Mouse (Mus musculus) CH12.LX (cell line): ENCODE results near the gene Pilrb1. TPM values are rescaled to one million over a fixed set of nuclear protein-coding genes. Genes with fewer than 3 reads are reported as not detected.

Source experiments
- DNase-seq: peaks from one replicate; pipeline ENCODE4 v3.0.0-alpha.2; 2013; ENCODE audit errors: extremely low read depth
- H3K27ac ChIP-seq: 2 replicates; pipeline ENCODE4 v1.5.1; 2012; ENCODE audit warnings: low read depth, mild to moderate bottlenecking, control low read depth, moderate library complexity; ENCODE audit not compliant: insufficient read depth
- H3K27me3 ChIP-seq: replicated peaks from 2 replicates; pipeline ENCODE3; 2012; ENCODE audit warnings: inconsistent platforms
- H3K36me3 ChIP-seq, 2 experiments: replicated peaks in 1 of 2; 2 replicates each; pipeline versions ENCODE3 to v1.6.1; 2012; ENCODE audit warnings: inconsistent platforms in 1 of 2, low read length in 1 of 2, mild to moderate bottlenecking in 1 of 2, mixed read lengths in 1 of 2, moderate library complexity in 1 of 2; ENCODE audit not compliant: control insufficient read depth in 1 of 2, insufficient read depth in 1 of 2
- H3K4me1 ChIP-seq, 2 experiments: 2 replicates each; pipeline ENCODE4 v1.6.1; 2012; ENCODE audit warnings: inconsistent platforms in 1 of 2, moderate library complexity in 1 of 2; ENCODE audit not compliant: insufficient read depth in 2 of 2, control insufficient read depth in 1 of 2
- H3K4me2 ChIP-seq: 2 replicates; pipeline ENCODE4 v1.6.1; 2012; ENCODE audit warnings: low read depth, mild to moderate bottlenecking, control low read depth; ENCODE audit not compliant: poor library complexity, insufficient read depth, severe bottlenecking
- H3K4me3 ChIP-seq, 3 experiments: fragments of 150-350 bp in 1 of 3; sonication (generic) in 1 of 3; replicated peaks in 1 of 3; 2 replicates each; pipeline versions ENCODE3 to v1.5.1; 2011 to 2012; ENCODE audit warnings: low read depth in 2 of 3, low read length in 2 of 3, mild to moderate bottlenecking in 2 of 3, moderate library complexity in 2 of 3, control low read depth in 1 of 3, improper control_type of control experiment in 1 of 3, inconsistent platforms in 1 of 3, mixed read lengths in 1 of 3; ENCODE audit not compliant: poor library complexity in 1 of 3
- H3K79me2 ChIP-seq: replicated peaks from 2 replicates; pipeline ENCODE4 v1.6.1; 2012; ENCODE audit warnings: mild to moderate bottlenecking, moderate library complexity; ENCODE audit not compliant: control insufficient read depth, poor library complexity, insufficient read depth, severe bottlenecking; ENCODE audit errors: extremely low read depth
- H3K9ac ChIP-seq: 2 replicates; pipeline ENCODE4 v1.6.1; 2012; ENCODE audit warnings: low read depth, mild to moderate bottlenecking, control low read depth, moderate library complexity; ENCODE audit not compliant: insufficient read depth
- H3K9me3 ChIP-seq: replicated peaks from 2 replicates; pipeline ENCODE3; 2012; ENCODE audit warnings: low read length, inconsistent platforms, mixed read lengths
- BHLHE40 ChIP-seq: IDR thresholded peaks from 2 replicates; pipeline ENCODE4 v1.6.1; 2011; ENCODE audit warnings: mild to moderate bottlenecking, low read depth, low read length, improper control_type of control experiment
- CHD1 ChIP-seq: IDR thresholded peaks from 2 replicates; pipeline ENCODE4 v1.6.1; 2012; ENCODE audit warnings: low read depth, low read length, improper control_type of control experiment, inconsistent platforms
- CTCF ChIP-seq, 2 experiments: IDR thresholded peaks in 1 of 2; conservative IDR thresholded peaks in 1 of 2; 2 replicates each; pipeline ENCODE4 v1.5.1; 2011 to 2012; ENCODE audit warnings: low read depth in 2 of 2, low read length in 2 of 2, improper control_type of control experiment in 1 of 2, inconsistent platforms in 1 of 2, mild to moderate bottlenecking in 1 of 2, moderate library complexity in 1 of 2
- E2F4 ChIP-seq: IDR thresholded peaks from 2 replicates; pipeline ENCODE4 v1.6.1; 2011; ENCODE audit warnings: low read depth, low read length, improper control_type of control experiment; ENCODE audit not compliant: insufficient replicate concordance
- ELF1 ChIP-seq: IDR thresholded peaks from 2 replicates; pipeline ENCODE4 v1.6.1; 2014; ENCODE audit warnings: low read depth, mild to moderate bottlenecking, inconsistent platforms, low read length, improper control_type of control experiment
- EP300 ChIP-seq: IDR thresholded peaks from 2 replicates; pipeline ENCODE4 v1.6.1; 2011; ENCODE audit warnings: low read length, improper control_type of control experiment
- ETS1 ChIP-seq: conservative IDR thresholded peaks from 2 replicates; pipeline ENCODE4 v1.6.1; 2012; ENCODE audit warnings: low read depth, mild to moderate bottlenecking, inconsistent platforms, low read length, improper control_type of control experiment, moderate library complexity
- GABPA ChIP-seq: IDR thresholded peaks from 2 replicates; pipeline ENCODE4 v1.6.1; 2012; ENCODE audit warnings: low read depth, low read length, improper control_type of control experiment, inconsistent platforms; ENCODE audit not compliant: insufficient replicate concordance
- HCFC1 ChIP-seq: IDR thresholded peaks from 2 replicates; pipeline ENCODE4 v1.6.1; 2012; ENCODE audit warnings: low read depth, mild to moderate bottlenecking, inconsistent platforms, low read length, improper control_type of control experiment
- IRF4 ChIP-seq: IDR thresholded peaks from 2 replicates; pipeline ENCODE4 v1.6.1; 2014; ENCODE audit warnings: low read depth, mild to moderate bottlenecking, inconsistent platforms, low read length, improper control_type of control experiment
- JUND ChIP-seq: conservative IDR thresholded peaks from 2 replicates; pipeline ENCODE4 v1.6.1; 2011; ENCODE audit warnings: low read depth, low read length, improper control_type of control experiment
- KAT2A ChIP-seq: IDR thresholded peaks from 2 replicates; pipeline ENCODE4 v1.6.1; 2012; ENCODE audit warnings: low read length, improper control_type of control experiment, inconsistent platforms; ENCODE audit not compliant: insufficient replicate concordance
- MAFK ChIP-seq: IDR thresholded peaks from 2 replicates; pipeline ENCODE4 v1.6.1; 2011; ENCODE audit warnings: low read length, improper control_type of control experiment; ENCODE audit not compliant: insufficient replicate concordance
- MAX ChIP-seq: IDR thresholded peaks from 2 replicates; pipeline ENCODE4 v1.6.1; 2011; ENCODE audit warnings: low read length, improper control_type of control experiment
- MAZ ChIP-seq: IDR thresholded peaks from 2 replicates; pipeline ENCODE4 v1.6.1; 2012; ENCODE audit warnings: low read depth, mild to moderate bottlenecking, inconsistent platforms, low read length, improper control_type of control experiment, moderate library complexity
- MEF2A ChIP-seq: IDR thresholded peaks from 2 replicates; pipeline ENCODE4 v1.6.1; 2014; ENCODE audit warnings: low read depth, mild to moderate bottlenecking, inconsistent platforms, low read length, improper control_type of control experiment, borderline replicate concordance
- MXI1 ChIP-seq: IDR thresholded peaks from 2 replicates; pipeline ENCODE4 v1.6.1; 2011; ENCODE audit warnings: mild to moderate bottlenecking, low read depth, low read length, improper control_type of control experiment
- MYC ChIP-seq: IDR thresholded peaks from 2 replicates; pipeline ENCODE4 v1.6.1; 2011; ENCODE audit warnings: low read depth, mild to moderate bottlenecking, improper control_type of control experiment, low read length
- NELFE ChIP-seq: IDR thresholded peaks from 2 replicates; pipeline ENCODE4 v1.6.1; 2011; ENCODE audit warnings: low read depth, low read length, improper control_type of control experiment
- NRF1 ChIP-seq: IDR thresholded peaks from 2 replicates; pipeline ENCODE4 v1.6.1; 2014; ENCODE audit warnings: low read depth, mild to moderate bottlenecking, inconsistent platforms, low read length, improper control_type of control experiment, moderate library complexity
- POLR2A ChIP-seq: IDR thresholded peaks from 2 replicates; pipeline ENCODE4 v1.6.1; 2011; ENCODE audit warnings: low read depth, mild to moderate bottlenecking, improper control_type of control experiment, low read length
- POLR2AphosphoS2 ChIP-seq: IDR thresholded peaks from 2 replicates; pipeline ENCODE4 v1.6.1; 2011; ENCODE audit warnings: low read depth, low read length, improper control_type of control experiment
- RAD21 ChIP-seq: IDR thresholded peaks from 2 replicates; pipeline ENCODE4 v1.6.1; 2011; ENCODE audit warnings: low read depth, mild to moderate bottlenecking, low read length, improper control_type of control experiment, moderate library complexity
- RCOR1 ChIP-seq: conservative IDR thresholded peaks from 2 replicates; pipeline ENCODE4 v1.6.1; 2012; ENCODE audit warnings: low read depth, mild to moderate bottlenecking, inconsistent platforms, low read length, improper control_type of control experiment
- SIN3A ChIP-seq: IDR thresholded peaks from 2 replicates; pipeline ENCODE4 v1.6.1; 2012; ENCODE audit warnings: low read length, improper control_type of control experiment, inconsistent platforms
- SMC3 ChIP-seq: IDR thresholded peaks from 2 replicates; pipeline ENCODE4 v1.6.1; 2011; ENCODE audit warnings: low read depth, low read length, improper control_type of control experiment
- TBP ChIP-seq: conservative IDR thresholded peaks from 2 replicates; pipeline ENCODE4 v1.6.1; 2011; ENCODE audit warnings: low read depth, low read length, improper control_type of control experiment
- TCF12 ChIP-seq: IDR thresholded peaks from 2 replicates; pipeline ENCODE4 v1.6.1; 2014; ENCODE audit warnings: low read depth, mild to moderate bottlenecking, inconsistent platforms, low read length, improper control_type of control experiment
- USF2 ChIP-seq: conservative IDR thresholded peaks from 2 replicates; pipeline ENCODE4 v1.6.1; 2011; ENCODE audit warnings: low read depth, low read length, improper control_type of control experiment
- ZC3H11A ChIP-seq: IDR thresholded peaks from 2 replicates; pipeline ENCODE4 v1.6.1; 2012; ENCODE audit warnings: low read depth, mild to moderate bottlenecking, inconsistent platforms, low read length, improper control_type of control experiment
- ZKSCAN1 ChIP-seq: IDR thresholded peaks from 2 replicates; pipeline ENCODE4 v1.6.1; 2012; ENCODE audit warnings: low read depth, inconsistent platforms, low read length, improper control_type of control experiment, borderline replicate concordance
- ZMIZ1 ChIP-seq: IDR thresholded peaks from 2 replicates; pipeline ENCODE4 v1.6.1; 2012; ENCODE audit warnings: low read depth, mild to moderate bottlenecking, inconsistent platforms, low read length, improper control_type of control experiment
- ZNF384 ChIP-seq: IDR thresholded peaks from 2 replicates; pipeline ENCODE4 v1.6.1; 2012; ENCODE audit warnings: low read depth, low read length, improper control_type of control experiment, inconsistent platforms
- dilution Hi-C: fragments of 300-500 bp; cut with MboI; formaldehyde crosslinking; loops from 2 replicates; pipeline ENCODE4 v1.14.3; 2020; ENCODE audit warnings: low sequenced_read_pairs; ENCODE audit not compliant: extremely low pct_unique_long_range_greater_than_20kb, extremely low pct_ligation_motif_present
- in situ Hi-C: fragments of 300-500 bp; cut with MboI; formaldehyde crosslinking; loops from 3 replicates; pipeline ENCODE4 v1.14.3; 2019; ENCODE audit warnings: low sequenced_read_pairs, low pct_ligation_motif_present, low pct_unique_long_range_greater_than_20kb, mixed read lengths
- polyA plus RNA-seq: library from polyadenylated mRNA; unstranded; fragments of >175 nt; gene quantifications from 2 replicates; pipeline ENCODE4 v1.2.1, GENCODE M21; 2012; ENCODE audit warnings: low read depth; ENCODE audit not compliant: insufficient read length
- total RNA-seq, 2 experiments: library from RNA; depleted of rRNA; stranded (reverse); fragments of 300-350 nt in 1 of 2; fragments of >200 nt in 1 of 2; gene quantifications; 2 replicates each; pipeline ENCODE4 v1.2.3; 2012 to 2014

The Pilrb1 gene
- total and polyA plus RNA-seq, 3 experiments: not detected

DNA sequence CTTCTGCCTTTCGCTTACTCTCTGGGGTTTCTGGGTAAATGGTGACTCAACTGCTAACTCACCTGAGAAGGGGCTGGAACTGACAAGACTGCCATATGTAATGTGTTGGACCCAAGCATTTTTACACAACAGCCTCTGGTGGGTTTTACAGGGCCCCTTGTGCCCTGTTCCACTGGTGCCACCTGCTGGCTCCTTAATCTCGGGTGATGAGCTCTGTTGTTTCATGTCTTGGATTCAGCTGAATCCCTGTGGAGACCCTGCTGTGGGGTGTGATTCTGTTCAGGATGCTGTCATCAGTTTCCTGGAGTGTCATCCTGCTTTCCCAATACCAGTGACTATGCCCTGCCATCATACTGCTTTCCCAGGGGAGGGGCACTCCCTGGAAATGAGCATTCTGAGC lies 20.0 kb upstream of the Pilrb1 start:
- TF ChIP-seq KAT2A (no peak), E2F4 (no peak), USF2 (no peak), MYC (no peak), CHD1 (no peak), MEF2A (no peak), MAZ (no peak), ELF1 (no peak), BHLHE40 (no peak), MAFK (no peak), EP300 (no peak), NRF1 (no peak), TCF12 (no peak), ZC3H11A (peak; percentile 87), RAD21 (peak; percentile 89), POLR2A (no peak), JUND (no peak), ZMIZ1 (no peak), HCFC1 (no peak), GABPA (no peak), MXI1 (no peak), IRF4 (no peak), CTCF (conservative IDR thresholded peaks at IDR 0.05 in 1 of 2, IDR thresholded peaks at IDR 0.05 in 1 of 2; ENCODE audit: low read depth in 2 of 2, low read length in 2 of 2) (peak; percentile 37 to 93; a peak in 3 of 4 replicates), POLR2AphosphoS2 (no peak), TBP (no peak), MAX (no peak), ETS1 (no peak), NELFE (no peak), SMC3 (peak; percentile 97), ZKSCAN1 (no peak), RCOR1 (no peak), ZNF384 (no peak), SIN3A (no peak)
- in situ Hi-C loops: loop anchor here (5.0 kb wide), 1 partner anchor 86 kb away; no protein-coding TSS in a partner anchor
- Histone ChIP-seq H3K9ac (no peak overlapping the region), H3K36me3 (no peaks in the 10 kb centered on the region), H3K4me3 (no peak overlapping the region), H3K4me2 (no peak overlapping the region), H3K79me2 (no peaks in the 10 kb centered on the region), H3K27ac (no peak overlapping the region), H3K9me3 (no peaks in the 10 kb centered on the region), H3K27me3 (peaks cover 1% of the 10 kb centered on the region), H3K4me1 (peaks cover 0 to 1% of the 10 kb centered on the region in 2 experiments; a peak in 1 of 4 replicates)
- dilution Hi-C loops: no loop called here
- peak; percentile 42 for DNase-seq
